Mouse (Mus musculus): ENCODE results near the gene Cks2.
"Not testable (repeated sequence)": the region's sequence is repeated elsewhere in the genome, so short reads cannot be mapped to it uniquely, and the experiment has no call there.

DNA sequence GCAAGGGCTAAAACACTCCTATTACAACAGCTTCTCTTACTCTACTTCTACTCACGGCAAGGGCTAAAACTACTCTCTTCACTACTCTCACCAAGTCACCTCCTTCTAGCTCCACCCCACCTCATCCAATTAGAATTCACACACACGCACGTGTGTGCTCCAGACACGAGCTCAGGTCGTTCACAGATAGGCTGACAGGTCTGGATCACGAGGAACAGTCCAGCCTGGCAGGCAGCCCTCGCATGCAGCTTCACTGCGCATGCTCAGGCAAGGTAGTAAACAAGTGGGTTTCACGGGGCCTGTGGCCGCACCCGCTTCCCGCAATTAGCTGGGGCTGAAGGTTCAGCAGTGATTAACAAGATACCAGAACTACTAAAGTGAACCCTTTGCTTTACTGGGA, 23.2 kb downstream of the Cks2 start:
- TF ChIP-seq POLR2A (IDR thresholded peaks at IDR 0.05; ENCODE audit: borderline replicate concordance, extremely low read depth, low read depth, low read length); CTCF (IDR thresholded peaks at IDR 0.05; ENCODE audit: insufficient read depth, low read length): not testable (repeated sequence)
